Mouse (Mus musculus) monocyte, adult 5-6 weeks (primary cell): ENCODE data around the gene Klhdc8a. TPM values are rescaled to one million over a fixed set of nuclear protein-coding genes. Genes with fewer than 3 reads are reported as not detected.

Experiments
- ATAC-seq: fragments of 153-309, 156-312 bp; replicated peaks from 2 replicates; pipeline ENCODE4 v1.8.0; 2017; ENCODE audit warnings: mild to moderate bottlenecking; ENCODE audit not compliant: low TSS enrichment, insufficient number of reproducible peaks, severe bottlenecking, poor library complexity, low FRiP score
- total RNA-seq: library from RNA; stranded (forward); fragments of 200-1000, 200-491, 200-594 nt; gene quantifications from 3 replicates; pipeline ENCODE4 v1.2.3, GENCODE M21; 2017

The Klhdc8a gene
- total RNA-seq, 1 experiment from 2014 or later = not detected

- ATAC-seq = no peak
Observed at GRCm38 (mm10) chr1:132287445-132287844, 11.0 kb upstream of the Klhdc8a start.

- ATAC-seq = no peak
Observed at GRCm38 (mm10) chr1:132287991-132288451, 10.4 kb upstream of the Klhdc8a start.

GRCm38 (mm10) chr1:132289965-132290364 lies 8.5 kb upstream of the Klhdc8a start:
- no peak for ATAC-seq

- ATAC-seq = no peak
Observed at GRCm38 (mm10) chr1:132290921-132291675, 7.3 kb upstream of the Klhdc8a start.

GRCm38 (mm10) chr1:132291706-132292105 lies 6.7 kb upstream of the Klhdc8a start:
- no peak for ATAC-seq

GRCm38 (mm10) chr1:132292318-132293129 lies 5.9 kb upstream of the Klhdc8a start:
- no peak for ATAC-seq

- ATAC-seq = no peak
Observed at GRCm38 (mm10) chr1:132295506-132295905, 2.9 kb upstream of the Klhdc8a start.

GRCm38 (mm10) chr1:132296051-132296450 lies 2.4 kb upstream of the Klhdc8a start:
- ATAC-seq = no peak

GRCm38 (mm10) chr1:132298801-132299464 lies 507 bp downstream of the Klhdc8a start:
- ATAC-seq = no peak

- no peak for ATAC-seq
Observed at GRCm38 (mm10) chr1:132299744-132300143, 1.3 kb downstream of the Klhdc8a start.

GRCm38 (mm10) chr1:132301242-132301641 lies 2.8 kb downstream of the Klhdc8a start:
- ATAC-seq = no peak

GRCm38 (mm10) chr1:132302341-132302866 lies 4.0 kb downstream of the Klhdc8a start:
- no peak for ATAC-seq

- ATAC-seq = no peak
Observed at GRCm38 (mm10) chr1:132304618-132305214, 6.3 kb downstream of the Klhdc8a start.

- no peak for ATAC-seq
Observed at GRCm38 (mm10) chr1:132306160-132306559, 7.7 kb downstream of the Klhdc8a start.

- no peak for ATAC-seq
Observed at GRCm38 (mm10) chr1:132306808-132307207, 8.4 kb downstream of the Klhdc8a start.

- no peak for ATAC-seq
Observed at GRCm38 (mm10) chr1:132307962-132308361, 9.5 kb downstream of the Klhdc8a start.

GRCm38 (mm10) chr1:132308674-132309073 lies 10.2 kb downstream of the Klhdc8a start:
- ATAC-seq = no peak

- no peak for ATAC-seq
Observed at GRCm38 (mm10) chr1:132310754-132311153, 12.3 kb downstream of the Klhdc8a start.
